Mouse (Mus musculus) intestine, embryonic 14.5 days (tissue): Measurements from ENCODE around the gene Vkorc1. TPM values are rescaled to one million over a fixed set of nuclear protein-coding genes. Genes with fewer than 3 reads are reported as not detected.
"Not testable (repeated sequence)": the region's sequence is repeated elsewhere in the genome, so short reads cannot be mapped to it uniquely, and the experiment has no call there.

Source experiments
- ATAC-seq: fragments of 200-750 bp; cut with Nextera tagmentation; replicated peaks from 2 replicates; pipeline ENCODE4 v1.8.0; 2017; ENCODE audit warnings: low read depth, moderate number of reproducible peaks, moderate TSS enrichment, moderate library complexity; ENCODE audit not compliant: low FRiP score, low TSS enrichment
- DNase-seq: peaks from one replicate; pipeline ENCODE4 v3.0.0-alpha.2; 2018; ENCODE audit warnings: low spot score
- H3K27ac ChIP-seq: fragments of 300-500 bp; sonication (generic); 2 replicates; pipeline ENCODE4 v1.5.1; 2014; ENCODE audit warnings: low read depth, mild to moderate bottlenecking, control low read depth
- H3K27me3 ChIP-seq: fragments of 300-500 bp; sonication (generic); replicated peaks from 2 replicates; pipeline ENCODE4 v1.6.1; 2014; ENCODE audit warnings: low read length, control low read depth; ENCODE audit not compliant: control insufficient read depth, insufficient read depth
- H3K36me3 ChIP-seq: fragments of 300-500 bp; sonication (generic); 2 replicates; pipeline ENCODE4 v1.6.1; 2014; ENCODE audit warnings: low read length, control low read depth; ENCODE audit not compliant: control insufficient read depth, insufficient read depth
- H3K4me1 ChIP-seq: fragments of 300-500 bp; sonication (generic); replicated peaks from 2 replicates; pipeline ENCODE4 v1.6.1; 2014; ENCODE audit warnings: low read length, control low read depth, mixed read lengths; ENCODE audit not compliant: control insufficient read depth, insufficient read depth
- H3K4me2 ChIP-seq: fragments of 300-500 bp; sonication (generic); 2 replicates; pipeline ENCODE4 v1.6.1; 2014; ENCODE audit warnings: low read length
- H3K4me3 ChIP-seq: fragments of 300-500 bp; sonication (generic); 2 replicates; pipeline ENCODE4 v1.5.1; 2014; ENCODE audit warnings: low read depth, low read length, control low read depth, mixed read lengths
- H3K9ac ChIP-seq: fragments of 300-500 bp; sonication (generic); 2 replicates; pipeline ENCODE4 v1.6.1; 2014; ENCODE audit warnings: mild to moderate bottlenecking, low read length
- H3K9me3 ChIP-seq: fragments of 300-500 bp; sonication (generic); 2 replicates; pipeline ENCODE4 v1.6.1; 2016; ENCODE audit warnings: low read length, control low read depth; ENCODE audit not compliant: control insufficient read depth
- whole genome bisulfite sequencing: fragments of 180-500 bp; shearing (Covaris S2); extraction: QIAGEN DNeasy Blood & Tissue Kit; methylation state at CpG from one replicate; pipeline ENCODE4 v1.1.7; 2014; 5-methylcytosine and 5-hydroxymethylcytosine counted together
- polyA plus RNA-seq: library from polyadenylated mRNA; unstranded; fragments of >200 nt; fragmentation: Nextera tagmentation; extraction: Ambion mirVana; gene quantifications from 2 replicates; pipeline ENCODE4 v1.2.1, GENCODE M21; 2014

Gene Vkorc1
- polyA plus RNA-seq, result 157 and 174 TPM in 2 replicates

- WGBS, result under 1% methylated on average over 26 of the region's 26 CpGs
These were observed at the start of gene Vkorc1, which contains the start of gene Gm21974 for GRCm38 (mm10) chr7:127895442-127895841. Gene Vkorc1, minus strand, starts transcription at chr7:127895617. Gene Gm21974, minus strand, starts transcription at chr7:127895454.

GRCm38 (mm10) chr7:127944614-127945013, 49.2 kb upstream of the Vkorc1 start:
- DNase-seq, result peak; percentile 58
- H3K4me1 ChIP-seq, result no peaks in the 10 kb centered on the region
- ATAC-seq, result 0 out of 2 replicates have a peak, but pooled peaks have one; percentile 56
- H3K4me3 ChIP-seq, result no peak overlapping the region
- peak overlapping the region; percentile 30; the same call in 1 of the 2 replicates for H3K4me2 ChIP-seq
- H3K9ac ChIP-seq, result 0 out of 2 replicates have a peak overlapping the region, but pooled peaks have one; percentile 2
- H3K9me3 ChIP-seq, result no peaks in the 10 kb centered on the region
- H3K36me3 ChIP-seq, result no peaks in the 10 kb centered on the region
- WGBS, result 11% methylated on average over 23 of the region's 23 CpGs
- no peak overlapping the region for H3K27ac ChIP-seq
- H3K27me3 ChIP-seq, result peaks cover 11% of the 10 kb centered on the region

More at GRCm38 (mm10) chr7:127895442-127895841, at the start of gene Vkorc1, which contains the start of gene Gm21974:
- H3K36me3 ChIP-seq, result peaks cover 11% of the 10 kb centered on the region
- peak; percentile 95 for ATAC-seq
- no peaks in the 10 kb centered on the region for H3K9me3 ChIP-seq
- peak within 1 kb of the TSS; percentile 74 for H3K27ac ChIP-seq
- H3K9ac ChIP-seq, result peak within 1 kb of the TSS; percentile 65
- H3K27me3 ChIP-seq, result no peaks in the 10 kb centered on the region
- peak; percentile 93 for DNase-seq
- H3K4me1 ChIP-seq, result peaks cover 8% of the 10 kb centered on the region
- H3K4me3 ChIP-seq, result peak within 1 kb of the TSS; percentile 67
- peak within 1 kb of the TSS; percentile 84 for H3K4me2 ChIP-seq

- H3K4me3 ChIP-seq, H3K9me3 ChIP-seq, H3K9ac ChIP-seq, DNase-seq, H3K4me1 ChIP-seq, H3K36me3 ChIP-seq, ATAC-seq, H3K27ac ChIP-seq, H3K4me2 ChIP-seq: not testable (repeated sequence)
- peaks cover 11% of the 10 kb centered on the region for H3K27me3 ChIP-seq
- 67% methylated on average over 2 of the region's 2 CpGs for WGBS
These were observed 46.7 kb upstream of the Vkorc1 start for GRCm38 (mm10) chr7:127942097-127942496.

GRCm38 (mm10) chr7:127936216-127936884, 40.9 kb upstream of the Vkorc1 start:
- Histone ChIP-seq H3K4me1 (peaks cover 7% of the 10 kb centered on the region), H3K36me3 (no peaks in the 10 kb centered on the region), H3K9me3 (no peaks in the 10 kb centered on the region), H3K4me3 (peak overlapping the region; percentile 69), H3K27ac (peak overlapping the region; percentile 62; the same call in 1 of the 2 replicates), H3K9ac (peak overlapping the region; percentile 76), H3K27me3 (no peaks in the 10 kb centered on the region), H3K4me2 (peak overlapping the region; percentile 97)
- DNase-seq (no peak), ATAC-seq (no peak)
- 55% methylated on average over 18 of the region's 18 CpGs for WGBS

GRCm38 (mm10) chr7:127935748-127936159, 40.3 kb upstream of the Vkorc1 start:
- ATAC-seq, result peak; percentile 25
- under 1% methylated on average over 38 of the region's 38 CpGs for WGBS
- Histone ChIP-seq H3K27me3 (no peaks in the 10 kb centered on the region), H3K27ac (peak overlapping the region; percentile 62), H3K4me1 (peaks cover 9% of the 10 kb centered on the region), H3K4me3 (peak overlapping the region; percentile 69), H3K36me3 (no peaks in the 10 kb centered on the region), H3K9ac (peak overlapping the region; percentile 76), H3K4me2 (peak overlapping the region; percentile 97), H3K9me3 (no peaks in the 10 kb centered on the region)
- no peak for DNase-seq

- WGBS, result 7% methylated on average over 31 of the region's 32 CpGs
- peak overlapping the region; percentile 76 for H3K9ac ChIP-seq
- peak overlapping the region; percentile 97 for H3K4me2 ChIP-seq
- H3K4me1 ChIP-seq, result peaks cover 9% of the 10 kb centered on the region
- H3K27ac ChIP-seq, result peak overlapping the region; percentile 62
- H3K36me3 ChIP-seq, result no peaks in the 10 kb centered on the region
- H3K9me3 ChIP-seq, result no peaks in the 10 kb centered on the region
- peak; percentile 90 for ATAC-seq
- DNase-seq, result peak; percentile 97
- H3K27me3 ChIP-seq, result peaks cover 3% of the 10 kb centered on the region; the same call in 1 of the 2 replicates
- H3K4me3 ChIP-seq, result peak overlapping the region; percentile 69
These were observed 39.8 kb upstream of the Vkorc1 start for GRCm38 (mm10) chr7:127935028-127935722.

GRCm38 (mm10) chr7:127934075-127934474, 38.7 kb upstream of the Vkorc1 start:
- H3K9ac ChIP-seq, result no peak overlapping the region

GRCm38 (mm10) chr7:127932273-127933031, 37.0 kb upstream of the Vkorc1 start:
- Histone ChIP-seq H3K4me3 (no peak overlapping the region), H3K4me2 (no peak overlapping the region), H3K4me1 (peaks cover 9% of the 10 kb centered on the region), H3K27me3 (peaks cover 6% of the 10 kb centered on the region; the same call in 1 of the 2 replicates), H3K9me3 (no peaks in the 10 kb centered on the region), H3K27ac (peak overlapping the region; percentile 39), H3K9ac (no peak overlapping the region; the same call in 1 of the 2 replicates), H3K36me3 (no peaks in the 10 kb centered on the region; the same call in 1 of the 2 replicates)
- no peak for ATAC-seq
- WGBS, result 17% methylated on average over 13 of the region's 13 CpGs
- DNase-seq, result peak; percentile 67

More at GRCm38 (mm10) chr7:127934075-127934474, 38.7 kb upstream of the Vkorc1 start:
- H3K36me3 ChIP-seq, result no peaks in the 10 kb centered on the region
- no peaks in the 10 kb centered on the region for H3K9me3 ChIP-seq
- no peak overlapping the region for H3K4me2 ChIP-seq
- WGBS, result 87% methylated on average over 5 of the region's 5 CpGs
- peaks cover 9% of the 10 kb centered on the region for H3K4me1 ChIP-seq
- H3K27me3 ChIP-seq, result peaks cover 6% of the 10 kb centered on the region; the same call in 1 of the 2 replicates
- H3K4me3 ChIP-seq, result no peak overlapping the region
- ATAC-seq (no peak), DNase-seq (no peak)
- H3K27ac ChIP-seq, result no peak overlapping the region
